Mouse (Mus musculus): Measurements from ENCODE around the gene Gm44596. TPM values are rescaled to one million over a fixed set of nuclear protein-coding genes. Genes with fewer than 3 reads are reported as not detected.

Gene Gm44596
- polyA plus RNA-seq, 1 experiment: not detected

GRCm38 (mm10) chr6:128358999-128359398 lies 16.3 kb upstream of the Gm44596 start:
- H3K9me3 ChIP-seq (replicated peaks; ENCODE audit: control insufficient read depth, insufficient read depth, low read length, poor library complexity, severe bottlenecking): no peaks in the 10 kb centered on the region
- no peak overlapping the region for H3K27ac ChIP-seq (ENCODE audit: insufficient read depth, low read length)
- no peaks in the 10 kb centered on the region for H3K4me1 ChIP-seq (ENCODE audit: control insufficient read depth, insufficient read depth, low read length)
- TF ChIP-seq EP300 (IDR thresholded peaks at IDR 0.05; ENCODE audit: insufficient read depth, low read depth, low read length): no peak
- TF ChIP-seq CTCF (IDR thresholded peaks at IDR 0.05; ENCODE audit: low read depth, low read length): peak; percentile 78
- no peaks in the 10 kb centered on the region for H3K27me3 ChIP-seq (ENCODE audit: control insufficient read depth, insufficient read depth, low read length, poor library complexity, severe bottlenecking)
- H3K4me3 ChIP-seq (ENCODE audit: low read depth, low read length): no peak overlapping the region
- peaks cover 23% of the 10 kb centered on the region for H3K36me3 ChIP-seq (ENCODE audit: control insufficient read depth, insufficient read depth, low read length, poor library complexity, severe bottlenecking)
- H3K9ac ChIP-seq (ENCODE audit: low read depth, poor library complexity, severe bottlenecking): no peak overlapping the region

DNA sequence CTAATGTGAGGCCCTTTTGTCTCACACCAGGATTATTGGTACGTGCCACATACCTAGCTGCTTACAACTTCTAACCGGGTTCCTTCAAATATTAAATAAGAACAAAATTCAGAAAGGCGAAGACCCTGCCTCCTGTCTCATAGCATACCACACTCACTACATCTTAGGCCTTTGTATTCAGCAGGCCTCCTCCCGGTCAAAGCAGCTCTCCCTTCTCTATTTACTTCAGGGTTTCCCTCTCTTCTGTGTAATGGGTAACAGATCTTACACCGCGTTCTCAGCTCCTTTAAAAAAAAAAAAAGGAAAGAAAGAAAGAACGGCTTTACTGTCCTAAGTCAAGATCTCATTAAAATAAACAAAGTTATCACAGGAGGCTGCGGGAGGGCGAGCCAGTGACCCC lies 13.4 kb upstream of the Gm44596 start:
- H3K36me3 ChIP-seq (ENCODE audit: control insufficient read depth, insufficient read depth, low read length, poor library complexity, severe bottlenecking): peaks cover 30% of the 10 kb centered on the region
- H3K9ac ChIP-seq (ENCODE audit: low read depth, poor library complexity, severe bottlenecking): peak overlapping the region; percentile 98
- H3K27me3 ChIP-seq (ENCODE audit: control insufficient read depth, insufficient read depth, low read length, poor library complexity, severe bottlenecking): no peaks in the 10 kb centered on the region
- peak overlapping the region; percentile 99 for H3K4me3 ChIP-seq (ENCODE audit: low read depth, low read length)
- no peak for TF ChIP-seq POLR2A (IDR thresholded peaks at IDR 0.05; ENCODE audit: insufficient read depth, low read length)
- no peak for TF ChIP-seq EP300 (IDR thresholded peaks at IDR 0.05; ENCODE audit: insufficient read depth, low read depth, low read length)
- TF ChIP-seq CTCF (IDR thresholded peaks at IDR 0.05; ENCODE audit: low read depth, low read length): no peak
- no peaks in the 10 kb centered on the region for H3K4me1 ChIP-seq (ENCODE audit: control insufficient read depth, insufficient read depth, low read length)
- no peaks in the 10 kb centered on the region for H3K9me3 ChIP-seq (replicated peaks; ENCODE audit: control insufficient read depth, insufficient read depth, low read length, poor library complexity, severe bottlenecking)
- peak overlapping the region; percentile 80; the same call in 1 of the 2 replicates for H3K27ac ChIP-seq (ENCODE audit: insufficient read depth, low read length)

- H3K9ac ChIP-seq (ENCODE audit: low read depth, poor library complexity, severe bottlenecking): peak within 1 kb of the TSS; percentile 98
- peak within 1 kb of the TSS; percentile 80 for H3K27ac ChIP-seq (ENCODE audit: insufficient read depth, low read length)
- TF ChIP-seq EP300 (IDR thresholded peaks at IDR 0.05; ENCODE audit: insufficient read depth, low read depth, low read length) (no peak), CTCF (IDR thresholded peaks at IDR 0.05; ENCODE audit: low read depth, low read length) (no peak), POLR2A (IDR thresholded peaks at IDR 0.05; ENCODE audit: insufficient read depth, low read length) (no peak)
- H3K27me3 ChIP-seq (ENCODE audit: control insufficient read depth, insufficient read depth, low read length, poor library complexity, severe bottlenecking): no peaks in the 10 kb centered on the region
- H3K4me1 ChIP-seq (ENCODE audit: control insufficient read depth, insufficient read depth, low read length): no peaks in the 10 kb centered on the region
- H3K4me3 ChIP-seq (ENCODE audit: low read depth, low read length): peak within 1 kb of the TSS; percentile 99
- H3K9me3 ChIP-seq (replicated peaks; ENCODE audit: control insufficient read depth, insufficient read depth, low read length, poor library complexity, severe bottlenecking): no peaks in the 10 kb centered on the region
- H3K36me3 ChIP-seq (ENCODE audit: control insufficient read depth, insufficient read depth, low read length, poor library complexity, severe bottlenecking): peaks cover 29% of the 10 kb centered on the region
Observed at GRCm38 (mm10) chr6:128362381-128363006, 12.8 kb upstream of the Gm44596 start, which contains the start of the genes Rhno1 and Foxm1. Gene Rhno1, minus strand, starts transcription at chr6:128362911. Gene Foxm1, plus strand, starts transcription at chr6:128362967.

- H3K4me3 ChIP-seq (ENCODE audit: low read depth, low read length): peak overlapping the region; percentile 99
- H3K27ac ChIP-seq (ENCODE audit: insufficient read depth, low read length): peak overlapping the region; percentile 72
- H3K27me3 ChIP-seq (ENCODE audit: control insufficient read depth, insufficient read depth, low read length, poor library complexity, severe bottlenecking): no peaks in the 10 kb centered on the region
- peak overlapping the region; percentile 98 for H3K9ac ChIP-seq (ENCODE audit: low read depth, poor library complexity, severe bottlenecking)
- TF ChIP-seq CTCF (IDR thresholded peaks at IDR 0.05; ENCODE audit: low read depth, low read length): no peak
- no peak for TF ChIP-seq POLR2A (IDR thresholded peaks at IDR 0.05; ENCODE audit: insufficient read depth, low read length)
- TF ChIP-seq EP300 (IDR thresholded peaks at IDR 0.05; ENCODE audit: insufficient read depth, low read depth, low read length): no peak
- H3K9me3 ChIP-seq (replicated peaks; ENCODE audit: control insufficient read depth, insufficient read depth, low read length, poor library complexity, severe bottlenecking): no peaks in the 10 kb centered on the region
- peaks cover 28% of the 10 kb centered on the region for H3K36me3 ChIP-seq (ENCODE audit: control insufficient read depth, insufficient read depth, low read length, poor library complexity, severe bottlenecking)
- no peaks in the 10 kb centered on the region for H3K4me1 ChIP-seq (ENCODE audit: control insufficient read depth, insufficient read depth, low read length)
Observed at GRCm38 (mm10) chr6:128363007-128363825, 12.1 kb upstream of the Gm44596 start.

DNA sequence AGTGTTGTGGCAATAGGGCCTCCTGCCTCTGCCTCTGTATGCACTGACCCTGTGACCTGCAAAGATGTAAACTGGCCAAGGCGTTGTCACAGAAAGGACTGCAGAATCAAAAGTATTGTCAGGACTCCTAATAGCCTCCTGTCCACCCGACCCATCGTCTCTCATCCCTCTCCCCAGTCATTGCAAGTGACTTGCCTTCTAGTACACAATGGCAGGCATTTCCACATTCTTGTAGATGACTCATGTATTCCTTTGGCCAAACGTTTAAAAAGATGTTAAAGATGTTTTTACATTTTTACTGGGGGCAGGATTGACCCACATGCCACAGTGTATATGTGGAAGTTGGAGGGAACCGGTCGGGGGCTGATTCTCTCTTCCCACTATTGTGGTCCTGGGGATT lies 10.6 kb upstream of the Gm44596 start:
- no peak for TF ChIP-seq EP300 (IDR thresholded peaks at IDR 0.05; ENCODE audit: insufficient read depth, low read depth, low read length)
- TF ChIP-seq CTCF (IDR thresholded peaks at IDR 0.05; ENCODE audit: low read depth, low read length): no peak
- TF ChIP-seq POLR2A (IDR thresholded peaks at IDR 0.05; ENCODE audit: insufficient read depth, low read length): no peak
- no peaks in the 10 kb centered on the region for H3K27me3 ChIP-seq (ENCODE audit: control insufficient read depth, insufficient read depth, low read length, poor library complexity, severe bottlenecking)
- H3K9me3 ChIP-seq (replicated peaks; ENCODE audit: control insufficient read depth, insufficient read depth, low read length, poor library complexity, severe bottlenecking): no peaks in the 10 kb centered on the region
- peaks cover 34% of the 10 kb centered on the region for H3K36me3 ChIP-seq (ENCODE audit: control insufficient read depth, insufficient read depth, low read length, poor library complexity, severe bottlenecking)
- H3K4me1 ChIP-seq (ENCODE audit: control insufficient read depth, insufficient read depth, low read length): no peaks in the 10 kb centered on the region
- no peak overlapping the region for H3K4me3 ChIP-seq (ENCODE audit: low read depth, low read length)
- H3K9ac ChIP-seq (ENCODE audit: low read depth, poor library complexity, severe bottlenecking): no peak overlapping the region
- no peak overlapping the region for H3K27ac ChIP-seq (ENCODE audit: insufficient read depth, low read length)

DNA sequence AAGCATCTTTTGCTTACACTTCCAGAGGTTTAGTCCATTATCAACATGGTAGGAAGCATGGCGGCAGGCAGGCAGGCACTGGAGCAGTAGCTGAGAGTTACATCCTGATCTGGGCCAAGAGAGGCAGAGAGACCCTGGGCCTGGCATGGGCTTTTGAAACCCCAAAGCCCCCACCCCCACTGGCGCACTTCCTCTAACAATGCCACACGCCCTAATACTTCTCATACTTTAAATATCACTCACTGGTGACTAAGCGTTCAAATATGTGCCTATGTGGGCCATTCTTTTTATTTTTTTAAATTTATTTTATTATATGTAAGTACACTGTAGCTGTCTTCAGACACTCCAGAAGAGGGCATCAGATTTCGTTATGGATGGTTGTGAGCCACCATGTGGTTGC lies 8.8 kb upstream of the Gm44596 start:
- Histone ChIP-seq H3K4me3 (ENCODE audit: low read depth, low read length) (no peak overlapping the region), H3K27me3 (ENCODE audit: control insufficient read depth, insufficient read depth, low read length, poor library complexity, severe bottlenecking) (no peaks in the 10 kb centered on the region), H3K9me3 (replicated peaks; ENCODE audit: control insufficient read depth, insufficient read depth, low read length, poor library complexity, severe bottlenecking) (no peaks in the 10 kb centered on the region), H3K9ac (ENCODE audit: low read depth, poor library complexity, severe bottlenecking) (no peak overlapping the region), H3K27ac (ENCODE audit: insufficient read depth, low read length) (no peak overlapping the region), H3K4me1 (ENCODE audit: control insufficient read depth, insufficient read depth, low read length) (no peaks in the 10 kb centered on the region), H3K36me3 (ENCODE audit: control insufficient read depth, insufficient read depth, low read length, poor library complexity, severe bottlenecking) (peaks cover 50% of the 10 kb centered on the region)
- no peak for TF ChIP-seq POLR2A (IDR thresholded peaks at IDR 0.05; ENCODE audit: insufficient read depth, low read length)
- no peak for TF ChIP-seq CTCF (IDR thresholded peaks at IDR 0.05; ENCODE audit: low read depth, low read length)
- no peak for TF ChIP-seq EP300 (IDR thresholded peaks at IDR 0.05; ENCODE audit: insufficient read depth, low read depth, low read length)
